Mouse (Mus musculus) naive thymus-derived CD4-positive, alpha-beta T cell, adult 2 months (primary cell): Measurements from ENCODE around the gene Psme1.

ENCODE experiments used
- DNase-seq: peaks from one replicate; pipeline ENCODE4 v3.0.0-alpha.2; 2011; ENCODE audit warnings: low read depth

The Psme1 gene

GRCm38 (mm10) chr14:55577871-55578667 is at the start of gene Psme1:
Psme1 (plus strand) TSS chr14:55578123.
- peak; percentile 85 for DNase-seq

- peak; percentile 52 for DNase-seq
Observed at GRCm38 (mm10) chr14:55536116-55536745, 41.7 kb upstream of the Psme1 start.

GRCm38 (mm10) chr14:55540067-55540786 is 37.7 kb upstream of the Psme1 start, which contains the start of gene Pck2:
Pck2 (plus strand) TSS chr14:55540266.
- DNase-seq, result peak; percentile 55

- DNase-seq, result peak; percentile 73
Observed at GRCm38 (mm10) chr14:55540787-55541321, 37.1 kb upstream of the Psme1 start.

GRCm38 (mm10) chr14:55542268-55542667 is 35.7 kb upstream of the Psme1 start:
- no peak for DNase-seq

- no peak for DNase-seq
Observed at GRCm38 (mm10) chr14:55544334-55544733, 33.6 kb upstream of the Psme1 start.

GRCm38 (mm10) chr14:55550191-55550590 is 27.7 kb upstream of the Psme1 start:
- no peak for DNase-seq

- DNase-seq, result no peak
Observed at GRCm38 (mm10) chr14:55551347-55551746, 26.6 kb upstream of the Psme1 start.

- no peak for DNase-seq
Observed at GRCm38 (mm10) chr14:55551794-55552193, 26.1 kb upstream of the Psme1 start.

GRCm38 (mm10) chr14:55554635-55555034 is 23.3 kb upstream of the Psme1 start:
- peak; percentile 47 for DNase-seq

GRCm38 (mm10) chr14:55555788-55556187 is 22.1 kb upstream of the Psme1 start:
- DNase-seq, result no peak

- DNase-seq, result peak; percentile 80
Observed at GRCm38 (mm10) chr14:55557003-55557402, 20.9 kb upstream of the Psme1 start.

- DNase-seq, result no peak
Observed at GRCm38 (mm10) chr14:55557587-55557986, 20.3 kb upstream of the Psme1 start.

GRCm38 (mm10) chr14:55558740-55559448 is 19.0 kb upstream of the Psme1 start:
- DNase-seq, result no peak

GRCm38 (mm10) chr14:55559799-55560201 is 18.1 kb upstream of the Psme1 start, which contains the start of gene Dcaf11:
Dcaf11 (plus strand) TSS chr14:55560006.
- peak; percentile 91 for DNase-seq

- DNase-seq, result peak; percentile 99
Observed at GRCm38 (mm10) chr14:55560202-55561073, 17.5 kb upstream of the Psme1 start, which contains the start of gene A730061H03Rik. A730061H03Rik (minus strand) TSS chr14:55560406.

- DNase-seq, result no peak
Observed at GRCm38 (mm10) chr14:55561860-55562259, 16.1 kb upstream of the Psme1 start.

- no peak for DNase-seq
Observed at GRCm38 (mm10) chr14:55563249-55563648, 14.7 kb upstream of the Psme1 start.

- no peak for DNase-seq
Observed at GRCm38 (mm10) chr14:55565748-55566147, 12.2 kb upstream of the Psme1 start.

GRCm38 (mm10) chr14:55567496-55567895 is 10.4 kb upstream of the Psme1 start:
- DNase-seq, result no peak

GRCm38 (mm10) chr14:55570588-55570987 is 7.3 kb upstream of the Psme1 start:
- DNase-seq, result no peak
